Comparison of ENCODE assay signal across 25 mouse cellular contexts in genomic region chr5:132458498-132458897, GRCm38 (mm10).
DNase-seq lines count a peak whose midpoint lies in the region; ATAC-seq lines count a peak whose summit lies in the region.
"Had no signal": no experiment of that assay in that cellular context is flagged by ENCODE, and none has a peak within 500 bp of the region (broad histone marks: within the 10 kb centered on the region; RNA-seq: fewer than 3 reads in every experiment).

No protein-coding gene starts in this region.

- H3K9me3 ChIP-seq in midbrain, embryonic 10.5 days (replicated peaks) = no peaks in the 10 kb centered on the region
- H3K9me3 ChIP-seq in forebrain, embryonic 12.5 days = no peaks in the 10 kb centered on the region
- H3K9me3 ChIP-seq: G1E; heart, embryonic 13.5 days; hindbrain, embryonic 15.5 days; kidney, embryonic 15.5 days; limb, embryonic 15.5 days; liver, embryonic 15.5 days; midbrain, embryonic 12.5 days had no signal

- H3K9ac ChIP-seq in forebrain, embryonic 12.5 days = no peak overlapping the region
- H3K9ac ChIP-seq: heart, embryonic 13.5 days; hindbrain, embryonic 15.5 days; kidney, embryonic 15.5 days; limb, embryonic 15.5 days; liver, embryonic 15.5 days; midbrain, embryonic 12.5 days had no signal

- H3K4me2 ChIP-seq in forebrain, embryonic 12.5 days = no peak overlapping the region
- H3K4me2 ChIP-seq: heart, embryonic 13.5 days; hindbrain, embryonic 15.5 days; kidney, embryonic 15.5 days; limb, embryonic 15.5 days; liver, embryonic 15.5 days; midbrain, embryonic 12.5 days had no signal

- 90% methylated on average over 7 of the region's 7 CpGs for WGBS in midbrain, embryonic 10.5 days
- WGBS in forebrain, embryonic 12.5 days = 68% methylated on average over 7 of the region's 7 CpGs

- no peak for ATAC-seq in forebrain, embryonic 12.5 days (ENCODE audit: low FRiP score)
- ATAC-seq: activated CD4-positive, CD25-positive, alpha-beta regulatory T cell, adult 4 months; forebrain, embryonic 16.5 days; intestine, embryonic 16.5 days had no signal

- H3K27ac ChIP-seq in midbrain, embryonic 10.5 days (replicated peaks) = no peak overlapping the region
- H3K27ac ChIP-seq in forebrain, embryonic 12.5 days = no peak overlapping the region
- H3K27ac ChIP-seq: heart, embryonic 13.5 days; hindbrain, embryonic 15.5 days; kidney, embryonic 15.5 days; limb, embryonic 15.5 days; liver, embryonic 15.5 days; midbrain, embryonic 12.5 days; stomach, postnatal 0 days had no signal

- H3K4me3 ChIP-seq in midbrain, embryonic 10.5 days = no peak overlapping the region
- no peak overlapping the region for H3K4me3 ChIP-seq in forebrain, embryonic 12.5 days (replicated peaks)
- H3K4me3 ChIP-seq: heart, embryonic 13.5 days; hindbrain, embryonic 15.5 days; kidney, embryonic 15.5 days; limb, embryonic 15.5 days; liver, embryonic 15.5 days; midbrain, embryonic 12.5 days had no signal

- no peaks in the 10 kb centered on the region for H3K27me3 ChIP-seq in midbrain, embryonic 10.5 days (ENCODE audit: low read depth, poor library complexity, severe bottlenecking)
- no peaks in the 10 kb centered on the region for H3K27me3 ChIP-seq in forebrain, embryonic 12.5 days
- H3K27me3 ChIP-seq: heart, embryonic 13.5 days; hindbrain, embryonic 15.5 days; kidney, embryonic 15.5 days; limb, embryonic 15.5 days; liver, embryonic 15.5 days; midbrain, embryonic 12.5 days had no signal

- H3K4me1 ChIP-seq in midbrain, embryonic 10.5 days = peaks cover 4% of the 10 kb centered on the region; the same call in 1 of the 2 replicates
- H3K4me1 ChIP-seq in forebrain, embryonic 12.5 days = peaks cover 30% of the 10 kb centered on the region
- H3K4me1 ChIP-seq: kidney, embryonic 15.5 days; limb, embryonic 15.5 days had no signal

- peak; percentile 78 to 93 for DNase-seq in layer of hippocampus, adult 18-20 months (ENCODE audit: low spot score in 2 of 2)
- no peak for DNase-seq in layer of hippocampus, postnatal 25 days (ENCODE audit: extremely low spot score in 1 of 2, low spot score in 1 of 2)
- peak; percentile 71 to 76 for DNase-seq in layer of hippocampus, adult 8-10 months (ENCODE audit: low spot score in 2 of 2)
- peak; percentile 59 to 71 for DNase-seq in left cerebral cortex, adult 9 months (ENCODE audit: low spot score in 2 of 2)
- peak; percentile 87 for DNase-seq in telencephalon, adult 2 months (ENCODE audit: low read depth, low spot score)
- DNase-seq in midbrain, embryonic 10.5 days (ENCODE audit: low spot score) = no peak
- DNase-seq: adrenal gland, postnatal 14 days; cerebellum, adult 18-20 months; embryo, embryonic 11 days; heart, adult 11 months; heart, postnatal 36 days; retina, postnatal 1 day; thymus, postnatal 14 days had no signal

- no peaks in the 10 kb centered on the region for H3K36me3 ChIP-seq in midbrain, embryonic 10.5 days
- no peaks in the 10 kb centered on the region for H3K36me3 ChIP-seq in forebrain, embryonic 12.5 days (replicated peaks)
- H3K36me3 ChIP-seq: G1E; heart, embryonic 13.5 days; hindbrain, embryonic 15.5 days; kidney, embryonic 15.5 days; limb, embryonic 15.5 days; liver, embryonic 15.5 days; midbrain, embryonic 12.5 days had no signal

Comparison
In these comparisons a context has a peak if more than half of its experiments do, and no peak if none do; other contexts are left out.
1. DNase-seq: peak in layer of hippocampus, adult 18-20 months (2 of 2), layer of hippocampus, adult 8-10 months (2 of 2), left cerebral cortex, adult 9 months (2 of 2) and telencephalon, adult 2 months (single experiment); none in layer of hippocampus, postnatal 25 days (0 of 2) and midbrain, embryonic 10.5 days (single experiment).